Mouse (Mus musculus) myocyte (in vitro differentiated cells): Measurements from ENCODE around the gene Gnao1. TPM values are rescaled to one million over a fixed set of nuclear protein-coding genes. Genes with fewer than 3 reads are reported as not detected.

Source experiments
- H3K27me3 ChIP-seq: one replicate; pipeline ENCODE4 v1.6.1; 2011; ENCODE audit not compliant: control insufficient read depth, insufficient read depth, insufficient read length
- H3K36me3 ChIP-seq: one replicate; pipeline ENCODE4 v1.6.1; 2011; ENCODE audit not compliant: control insufficient read depth, insufficient read depth
- H3K4me2 ChIP-seq: one replicate; pipeline ENCODE4 v1.6.1; 2011; ENCODE audit warnings: low read depth, control low read depth
- H3K4me3 ChIP-seq: one replicate; pipeline ENCODE4 v1.5.1; 2011; ENCODE audit warnings: mild to moderate bottlenecking, control low read depth, moderate library complexity
- H3K79me2 ChIP-seq: one replicate; pipeline ENCODE4 v1.6.1; 2011; ENCODE audit not compliant: control insufficient read depth, insufficient read depth
- H3ac ChIP-seq: one replicate; pipeline ENCODE4 v1.6.1; 2011; ENCODE audit not compliant: control insufficient read depth, insufficient read length
- CEBPB ChIP-seq: IDR thresholded peaks from 2 replicates; pipeline ENCODE4 v1.6.1; 2011; ENCODE audit warnings: mild to moderate bottlenecking, moderate library complexity; ENCODE audit not compliant: poor library complexity, insufficient read depth, severe bottlenecking
- E2F4 ChIP-seq: IDR thresholded peaks from one replicate; pipeline ENCODE4 v1.6.1; 2011; ENCODE audit warnings: mild to moderate bottlenecking, control low read depth, moderate library complexity; ENCODE audit not compliant: insufficient read depth
- MAX ChIP-seq: IDR thresholded peaks from one replicate; pipeline ENCODE4 v1.6.1; 2011; ENCODE audit warnings: low read depth, mild to moderate bottlenecking, control low read depth
- MYOD1 ChIP-seq, 3 experiments: IDR thresholded peaks; one replicate each; pipeline ENCODE4 v1.6.1; 2011; ENCODE audit warnings: control low read depth in 2 of 3, low read depth in 2 of 3, mild to moderate bottlenecking in 2 of 3, moderate library complexity in 1 of 3; ENCODE audit not compliant: insufficient read length in 2 of 3, control insufficient read depth in 1 of 3
- MYOG ChIP-seq, 3 experiments: IDR thresholded peaks; one replicate each; pipeline ENCODE4 v1.6.1; 2011; ENCODE audit warnings: control low read depth in 2 of 3, low read depth in 2 of 3, mild to moderate bottlenecking in 2 of 3; ENCODE audit not compliant: insufficient read length in 2 of 3, control insufficient read depth in 1 of 3, insufficient read depth in 1 of 3
- POLR2A ChIP-seq: IDR thresholded peaks from one replicate; pipeline ENCODE4 v1.6.1; 2011; ENCODE audit warnings: low read depth, mild to moderate bottlenecking, control low read depth, moderate library complexity; ENCODE audit not compliant: insufficient read length
- POLR2AphosphoS2 ChIP-seq: IDR thresholded peaks from one replicate; pipeline ENCODE4 v1.6.1; 2011; ENCODE audit warnings: low read depth, control low read depth; ENCODE audit not compliant: insufficient read length
- REST ChIP-seq: IDR thresholded peaks from one replicate; pipeline ENCODE4 v1.6.1; 2011; ENCODE audit warnings: mild to moderate bottlenecking, control low read depth, moderate library complexity; ENCODE audit not compliant: insufficient read depth, insufficient read length
- SRF ChIP-seq: IDR thresholded peaks from one replicate; pipeline ENCODE4 v1.6.1; 2011; ENCODE audit warnings: low read depth; ENCODE audit not compliant: control insufficient read depth, insufficient read length
- TCF12 ChIP-seq: IDR thresholded peaks from one replicate; pipeline ENCODE4 v1.6.1; 2011; ENCODE audit warnings: mild to moderate bottlenecking, control low read depth; ENCODE audit not compliant: poor library complexity, insufficient read depth, severe bottlenecking
- TCF3 ChIP-seq: IDR thresholded peaks from one replicate; pipeline ENCODE4 v1.6.1; 2011; ENCODE audit warnings: low read depth, control low read depth; ENCODE audit not compliant: insufficient read length
- USF1 ChIP-seq: IDR thresholded peaks from one replicate; pipeline ENCODE4 v1.6.1; 2011; ENCODE audit warnings: low read depth, mild to moderate bottlenecking, control low read depth, moderate library complexity
- polyA plus RNA-seq: library from polyadenylated mRNA; unstranded; fragments of >200 nt; fragmentation: generic; extraction: Trizol; gene quantifications from one replicate; pipeline ENCODE4 v1.2.1, GENCODE M21; 2012; ENCODE audit warnings: missing spikeins

Gnao1 gene
- polyA plus RNA-seq, 1 experiment, result 31.8 TPM

DNA sequence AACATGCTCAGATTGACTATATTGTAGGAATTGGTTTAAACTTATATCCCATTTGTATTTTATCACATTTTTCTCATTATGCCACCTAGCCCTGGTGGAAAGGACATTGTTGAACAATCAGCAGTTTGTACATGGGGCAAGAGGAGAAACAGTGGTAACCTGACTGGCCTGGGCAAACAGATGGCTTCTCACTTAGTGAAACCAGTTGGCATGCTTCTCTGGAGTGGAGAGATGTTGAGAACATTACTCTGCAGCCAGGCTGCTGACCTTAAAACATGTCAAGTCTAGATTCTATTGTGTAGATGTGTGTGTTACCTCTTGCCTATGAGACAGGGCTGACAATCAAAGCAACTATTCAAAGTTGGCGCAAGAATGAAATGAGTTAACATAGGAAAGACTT is 7.6 kb downstream of the Gnao1 start:
- Histone ChIP-seq H3K36me3 (no peaks in the 10 kb centered on the region), H3ac (no peak overlapping the region), H3K4me3 (no peak overlapping the region), H3K27me3 (no peaks in the 10 kb centered on the region), H3K4me2 (no peak overlapping the region), H3K79me2 (no peaks in the 10 kb centered on the region)
- TF ChIP-seq TCF3 (no peak), POLR2AphosphoS2 (no peak), E2F4 (no peak), TCF12 (no peak), MYOG (IDR thresholded peaks at IDR 0.05; ENCODE audit: control insufficient read depth in 1 of 3, insufficient read depth in 1 of 3, insufficient read length in 2 of 3, low read depth in 2 of 3) (no peak), MAX (no peak), CEBPB (no peak), SRF (no peak), REST (no peak), USF1 (no peak), POLR2A (no peak), MYOD1 (IDR thresholded peaks at IDR 0.05; ENCODE audit: control insufficient read depth in 1 of 3, insufficient read length in 2 of 3, low read depth in 2 of 3) (no peak)

DNA sequence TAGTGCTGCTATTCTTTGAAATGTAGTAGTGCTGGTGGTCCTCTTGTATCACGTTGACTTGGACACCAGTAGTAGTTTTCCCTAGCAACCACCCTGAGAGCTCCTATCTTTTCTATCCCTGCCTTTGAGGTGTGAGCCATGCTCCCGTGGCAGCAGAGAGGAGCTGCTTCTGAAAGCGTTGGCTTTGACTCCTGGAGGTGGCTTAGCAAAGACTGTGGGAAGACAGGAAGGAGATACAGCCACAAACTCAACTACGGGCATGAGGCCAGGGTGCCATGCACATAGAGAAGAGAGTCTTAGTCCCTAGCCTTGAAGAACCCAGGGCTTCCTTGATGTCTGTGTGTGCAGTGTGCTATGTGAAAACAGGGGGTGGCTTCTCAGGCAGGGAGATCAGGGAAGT is 10.2 kb downstream of the Gnao1 start:
- H3K36me3 ChIP-seq, result no peaks in the 10 kb centered on the region
- H3ac ChIP-seq, result no peak overlapping the region
- TF ChIP-seq SRF (no peak), TCF12 (no peak), MAX (no peak), USF1 (no peak), TCF3 (no peak), E2F4 (no peak), MYOG (IDR thresholded peaks at IDR 0.05; ENCODE audit: control insufficient read depth in 1 of 3, insufficient read depth in 1 of 3, insufficient read length in 2 of 3, low read depth in 2 of 3) (no peak), REST (no peak), MYOD1 (IDR thresholded peaks at IDR 0.05; ENCODE audit: control insufficient read depth in 1 of 3, insufficient read length in 2 of 3, low read depth in 2 of 3) (no peak), CEBPB (no peak), POLR2AphosphoS2 (no peak), POLR2A (no peak)
- no peaks in the 10 kb centered on the region for H3K27me3 ChIP-seq
- H3K4me3 ChIP-seq, result no peak overlapping the region
- no peaks in the 10 kb centered on the region for H3K79me2 ChIP-seq
- H3K4me2 ChIP-seq, result no peak overlapping the region

DNA sequence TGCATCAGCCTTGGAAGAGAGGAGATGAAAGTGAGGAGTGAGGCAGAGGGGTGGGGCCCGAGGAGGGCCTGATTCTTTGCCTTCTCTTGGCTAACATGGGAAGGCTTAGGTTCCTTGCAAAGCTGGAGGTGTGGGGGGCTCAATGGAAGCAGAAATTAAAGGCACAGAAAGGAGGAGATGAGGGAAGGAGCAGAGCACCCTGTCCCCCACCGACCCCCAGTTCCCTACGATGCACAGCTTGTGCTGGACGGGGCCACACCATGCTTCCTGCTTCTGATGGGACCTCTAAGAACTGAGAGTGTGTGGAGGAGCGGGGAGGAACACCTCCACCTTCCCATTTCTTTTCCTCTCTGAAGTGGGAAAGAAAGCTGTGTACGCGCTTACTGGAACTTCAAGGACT is 11.6 kb downstream of the Gnao1 start:
- no peaks in the 10 kb centered on the region for H3K79me2 ChIP-seq
- H3K27me3 ChIP-seq, result no peaks in the 10 kb centered on the region
- H3K36me3 ChIP-seq, result no peaks in the 10 kb centered on the region
- H3K4me3 ChIP-seq, result no peak overlapping the region
- no peak overlapping the region for H3ac ChIP-seq
- no peak for TF ChIP-seq CEBPB
- no peak overlapping the region for H3K4me2 ChIP-seq

DNA sequence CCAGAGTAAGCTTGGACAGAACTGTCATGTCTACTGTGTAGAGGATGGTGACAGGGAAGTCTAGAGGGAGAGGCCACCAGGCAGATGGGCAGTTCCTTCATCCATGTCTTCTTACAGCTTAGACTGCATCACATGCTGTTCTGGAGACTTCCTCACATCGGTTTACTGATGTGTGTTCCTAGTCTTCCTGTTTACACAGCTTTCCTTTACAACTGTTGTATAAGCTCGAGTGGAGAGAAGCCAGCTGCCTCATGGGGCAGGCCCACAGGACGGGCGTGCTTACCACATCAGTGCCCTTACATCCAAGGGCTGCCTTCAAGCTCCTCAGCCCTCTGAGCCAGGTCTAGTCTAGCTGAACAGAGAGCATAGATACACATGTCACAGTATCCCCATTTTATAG is 15.6 kb downstream of the Gnao1 start:
- H3K36me3 ChIP-seq, result no peaks in the 10 kb centered on the region
- no peaks in the 10 kb centered on the region for H3K27me3 ChIP-seq
- no peak overlapping the region for H3K4me2 ChIP-seq
- no peak for TF ChIP-seq MAX
- no peak for TF ChIP-seq TCF12
- no peak for TF ChIP-seq MYOD1 (IDR thresholded peaks at IDR 0.05; ENCODE audit: control insufficient read depth in 1 of 3, insufficient read length in 2 of 3, low read depth in 2 of 3)
- TF ChIP-seq POLR2A, result no peak
- no peak for TF ChIP-seq TCF3
- TF ChIP-seq CEBPB, result no peak
- TF ChIP-seq SRF, result no peak
- TF ChIP-seq MYOG (IDR thresholded peaks at IDR 0.05; ENCODE audit: control insufficient read depth in 1 of 3, insufficient read depth in 1 of 3, insufficient read length in 2 of 3, low read depth in 2 of 3), result no peak
- TF ChIP-seq REST, result no peak
- no peak for TF ChIP-seq USF1
- TF ChIP-seq E2F4, result no peak
- TF ChIP-seq POLR2AphosphoS2, result no peak
- no peak overlapping the region for H3K4me3 ChIP-seq
- no peaks in the 10 kb centered on the region for H3K79me2 ChIP-seq
- H3ac ChIP-seq, result no peak overlapping the region

DNA sequence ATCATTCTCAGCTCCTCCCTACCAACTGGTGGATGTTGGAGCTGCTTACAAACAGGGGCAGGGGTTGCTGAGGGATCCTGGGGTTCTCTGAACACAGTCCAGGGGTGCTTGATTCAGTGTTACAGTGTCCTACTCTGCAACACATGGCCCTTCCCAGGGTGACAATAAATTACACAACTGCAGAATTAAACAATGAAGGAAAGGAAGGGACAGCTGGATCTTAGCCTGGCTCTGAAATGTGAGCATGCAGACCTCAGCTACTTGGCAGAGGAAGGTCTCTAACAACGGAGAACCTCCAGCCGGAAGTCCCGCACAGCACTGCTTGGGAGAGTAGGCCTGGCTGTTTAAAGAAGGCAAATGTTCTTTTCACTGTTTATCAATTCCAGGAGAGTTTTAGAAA is 20.9 kb downstream of the Gnao1 start:
- Histone ChIP-seq H3K4me2 (no peak overlapping the region), H3K27me3 (no peaks in the 10 kb centered on the region), H3K79me2 (no peaks in the 10 kb centered on the region), H3ac (no peak overlapping the region), H3K4me3 (no peak overlapping the region), H3K36me3 (no peaks in the 10 kb centered on the region)
- TF ChIP-seq MAX (no peak), POLR2A (no peak)

DNA sequence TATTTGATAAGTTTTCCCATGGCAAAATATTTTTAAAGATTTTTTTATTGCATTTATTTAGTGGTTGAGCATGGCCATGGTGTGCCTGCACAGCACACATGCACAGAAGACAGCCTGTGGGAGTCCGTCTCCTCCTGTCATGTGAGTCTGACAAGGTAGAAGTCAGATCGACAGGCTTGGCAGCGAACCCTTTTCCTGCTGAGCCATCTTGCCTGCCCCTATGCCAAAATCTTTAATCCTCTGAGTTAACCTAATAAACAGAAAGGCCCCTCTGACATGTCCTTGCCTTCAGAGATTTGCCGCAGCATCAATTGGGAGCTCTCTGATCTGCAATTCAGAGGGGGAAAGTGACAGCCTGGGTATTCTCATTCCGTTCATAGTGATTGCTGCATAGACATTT is 26.0 kb downstream of the Gnao1 start:
- TF ChIP-seq MYOG (IDR thresholded peaks at IDR 0.05; ENCODE audit: control insufficient read depth in 1 of 3, insufficient read depth in 1 of 3, insufficient read length in 2 of 3, low read depth in 2 of 3) (no peak), REST (no peak), USF1 (no peak), POLR2A (no peak)
- no peak overlapping the region for H3K4me2 ChIP-seq
- no peak overlapping the region for H3ac ChIP-seq
- no peak overlapping the region for H3K4me3 ChIP-seq
- no peaks in the 10 kb centered on the region for H3K27me3 ChIP-seq
- H3K36me3 ChIP-seq, result no peaks in the 10 kb centered on the region
- H3K79me2 ChIP-seq, result no peaks in the 10 kb centered on the region
